Mouse (Mus musculus) layer of hippocampus, postnatal 36 days (tissue): ENCODE data around the gene Arsj. TPM values are rescaled to one million over a fixed set of nuclear protein-coding genes. Genes with fewer than 3 reads are reported as not detected.

Experiments used
- DNase-seq, 2 experiments: peaks; one replicate each; pipeline ENCODE4 v3.0.0; 2022
- total RNA-seq, 2 experiments: library from RNA; stranded (reverse); gene quantifications; 2 replicates each; pipeline ENCODE4 v1.2.3; 2021

Arsj gene
- total RNA-seq: 1 to 10 TPM; 3.0 TPM

DNA sequence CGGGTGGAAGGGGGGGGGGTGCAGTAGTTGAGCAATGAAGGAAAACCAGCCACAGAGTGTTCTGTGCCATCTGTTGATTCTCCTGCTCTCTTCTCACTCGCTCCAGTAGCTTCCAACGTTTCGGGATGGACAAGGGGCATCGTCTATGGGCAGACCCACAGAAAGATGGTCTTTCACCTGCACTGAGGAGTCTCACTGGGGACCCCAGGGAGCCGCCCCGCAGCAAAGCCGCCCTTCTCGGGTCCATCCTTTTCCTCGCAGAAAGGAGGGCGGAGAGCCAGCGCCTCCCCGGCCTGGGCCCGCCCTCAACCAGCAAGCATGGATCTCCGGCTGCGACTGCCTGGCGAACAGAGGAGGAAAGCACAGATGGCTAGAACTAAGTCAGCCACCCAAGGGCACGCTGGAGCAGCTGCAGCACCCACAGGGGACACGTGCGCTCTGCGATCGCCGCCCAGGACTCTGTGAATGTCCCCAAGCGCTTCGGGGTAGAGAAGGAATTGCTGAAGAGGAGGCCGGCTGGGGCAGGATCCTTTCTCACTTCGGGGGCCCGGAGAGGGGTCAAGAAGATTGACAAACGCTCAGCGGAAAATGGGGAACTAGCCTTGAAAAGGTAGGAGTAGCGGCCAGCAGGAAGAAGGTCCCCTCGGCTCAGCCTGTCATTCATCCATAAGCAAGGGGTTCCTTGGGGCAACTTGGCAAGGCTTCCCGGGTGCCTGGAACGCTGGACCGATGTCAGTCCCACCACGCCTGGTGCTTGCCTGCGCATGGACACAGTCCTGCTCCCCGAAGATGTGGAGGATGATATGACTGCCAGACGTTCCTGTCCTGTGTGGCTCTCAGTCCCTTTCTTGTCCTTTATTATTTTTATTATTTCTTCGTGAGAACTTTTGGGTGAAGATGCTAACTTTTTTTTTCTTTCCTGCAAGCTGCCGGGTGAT lies at the start of gene Arsj:
TSS of gene Arsj (plus strand) at position 117 of the 938 bp plus-strand sequence.
- peak; percentile 61 to 62 for DNase-seq

DNA sequence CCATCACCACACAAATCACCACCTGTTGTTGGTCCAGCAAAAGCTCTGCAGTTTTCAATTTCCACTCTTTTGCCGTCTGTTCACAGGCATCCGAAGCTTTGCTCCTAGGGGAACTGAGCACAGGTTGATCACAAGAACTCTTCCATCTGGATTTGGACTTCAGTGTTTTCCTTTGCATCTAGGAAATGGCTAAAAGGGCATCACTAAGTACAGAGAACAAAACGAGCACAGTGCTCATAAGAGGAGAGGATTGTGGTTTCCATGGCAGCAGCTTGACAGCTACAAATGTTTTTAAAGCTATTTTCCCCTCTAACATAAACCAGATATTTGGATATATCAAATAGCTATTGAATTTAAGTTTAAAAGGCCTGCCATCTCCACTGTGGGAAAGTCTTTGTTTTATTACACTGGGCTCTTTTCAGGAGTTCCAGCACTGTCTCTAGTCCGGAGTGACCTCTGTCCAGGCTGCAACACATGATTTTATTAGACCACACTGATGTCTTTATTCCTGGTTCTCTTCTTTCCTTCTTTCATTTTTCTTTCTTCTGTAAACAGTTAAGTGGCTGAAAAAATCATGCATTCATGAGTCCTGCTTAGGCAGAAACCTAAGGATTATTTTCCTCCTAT lies 38.5 kb upstream of the Arsj start:
- no peak for DNase-seq

DNA sequence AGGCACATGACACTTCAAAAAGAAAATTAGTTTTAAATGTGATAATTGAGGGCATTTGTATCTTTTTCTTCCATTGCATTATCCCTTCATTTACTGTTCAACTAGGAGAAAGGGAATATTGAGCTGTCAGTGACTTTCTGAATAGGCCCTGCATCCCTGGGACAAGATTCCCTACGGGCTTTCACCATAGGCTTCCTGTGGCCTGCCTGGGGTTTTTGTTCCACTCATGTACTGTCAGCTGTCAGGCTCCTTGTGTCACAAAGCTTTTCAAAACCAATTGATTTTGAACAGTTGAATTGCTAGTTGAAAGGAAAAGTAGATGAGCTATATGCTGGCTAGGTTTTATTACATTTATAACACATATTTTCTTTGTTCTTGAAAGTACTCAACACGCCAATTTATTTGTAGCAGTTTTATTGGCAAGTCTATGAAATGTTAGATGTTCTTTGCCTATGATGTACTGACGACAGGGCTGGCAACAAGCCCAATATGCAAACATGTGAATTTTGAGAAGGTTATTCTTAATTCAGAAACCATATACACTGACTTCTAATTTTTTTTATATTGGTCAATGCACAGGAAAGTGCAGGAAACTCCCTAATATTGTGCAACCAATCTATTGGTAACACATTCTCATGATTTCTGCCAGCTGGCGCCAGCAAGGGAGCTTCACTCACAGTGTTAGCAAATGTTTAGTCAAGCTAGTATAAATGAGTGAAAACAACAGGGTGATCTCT lies 37.4 kb upstream of the Arsj start:
- peak; percentile 6 to 14 for DNase-seq

DNA sequence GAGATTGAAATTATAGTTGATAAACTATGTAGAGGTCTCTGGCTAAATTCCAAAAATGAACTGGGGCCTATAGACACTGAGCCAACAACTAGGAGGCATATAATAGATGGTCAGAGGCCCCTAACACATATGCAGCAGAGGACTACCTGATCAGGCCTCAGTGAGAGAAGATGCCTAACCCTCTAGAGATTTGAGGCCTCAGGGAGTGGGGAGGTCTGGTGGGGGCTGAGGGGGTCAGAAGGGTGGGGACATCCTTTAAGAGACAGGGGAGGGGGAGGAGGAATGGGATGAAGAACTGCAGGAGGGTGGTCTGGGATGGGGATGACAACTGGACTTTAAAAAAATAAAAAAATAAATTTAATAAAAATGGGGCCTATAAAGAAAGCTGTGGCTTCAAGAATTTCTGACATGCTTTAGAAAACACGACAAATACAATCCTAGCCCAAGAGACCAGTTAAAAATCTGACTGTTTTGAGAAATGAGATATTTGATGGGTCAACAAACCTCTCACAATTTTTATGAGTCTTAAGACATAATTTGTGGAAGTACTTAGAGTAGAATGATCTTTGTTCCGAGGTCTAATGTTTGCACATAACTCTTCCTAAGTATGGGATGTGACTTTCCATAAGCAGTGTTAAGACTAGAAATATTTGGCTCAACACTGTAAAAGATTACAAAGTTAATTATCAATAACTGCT lies 36.7 kb upstream of the Arsj start:
- no peak for DNase-seq

DNA sequence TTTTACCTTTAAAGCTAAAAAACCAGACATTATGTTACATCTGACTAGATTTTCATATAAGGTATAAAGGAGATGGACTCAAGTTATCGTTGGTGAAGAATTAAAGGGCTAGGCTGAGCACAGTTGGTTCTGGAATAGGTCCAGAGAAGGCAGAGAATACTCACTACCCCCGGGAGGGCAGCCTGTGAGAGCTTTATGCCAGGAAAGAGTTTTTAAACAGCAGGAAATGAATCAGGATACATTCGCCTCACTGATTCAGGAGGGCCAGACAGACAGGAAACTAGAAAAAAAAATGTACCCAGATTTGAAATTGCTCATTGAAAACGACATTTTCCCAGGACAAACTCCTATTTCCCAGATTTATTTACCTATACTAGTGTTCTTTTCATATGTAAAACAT lies 28.2 kb upstream of the Arsj start:
- no peak for DNase-seq

DNA sequence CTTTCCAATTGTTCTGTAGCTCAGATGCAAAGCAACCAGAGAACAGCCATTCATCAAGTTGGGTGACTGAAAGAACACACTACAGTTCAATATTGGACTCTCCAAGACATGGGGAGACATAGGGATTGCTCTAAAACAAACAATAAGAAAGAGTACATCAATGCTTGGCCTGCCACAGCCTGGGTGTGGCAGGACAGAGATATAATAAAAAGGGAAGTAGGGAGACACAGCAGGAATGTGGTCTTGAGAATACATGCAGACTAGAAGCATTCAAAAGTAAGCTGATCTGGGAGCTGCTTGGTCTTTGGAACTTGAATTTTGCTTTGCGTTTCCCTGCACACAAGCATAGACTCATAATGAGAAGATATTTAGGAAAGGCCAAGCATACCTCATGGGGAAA lies 18.7 kb upstream of the Arsj start:
- no peak for DNase-seq

DNA sequence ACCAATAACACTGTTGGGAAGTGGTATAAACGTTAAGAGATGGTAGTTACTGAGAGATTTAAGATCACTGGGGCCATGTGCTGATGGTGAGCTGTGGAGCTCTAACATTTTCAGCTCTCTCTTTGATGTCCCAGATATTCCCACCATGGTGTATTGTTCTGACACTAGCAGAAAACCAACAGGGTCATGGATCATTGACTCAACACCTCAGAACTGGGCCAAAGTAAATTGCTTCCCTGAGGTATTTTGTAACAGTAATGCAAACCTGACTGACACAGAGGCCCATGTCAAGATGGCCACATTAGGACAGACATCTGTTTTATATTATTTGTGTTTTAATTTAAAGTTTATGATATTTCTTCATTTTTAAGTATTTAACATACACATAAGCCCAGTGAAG lies 3.7 kb upstream of the Arsj start:
- DNase-seq: no peak

DNA sequence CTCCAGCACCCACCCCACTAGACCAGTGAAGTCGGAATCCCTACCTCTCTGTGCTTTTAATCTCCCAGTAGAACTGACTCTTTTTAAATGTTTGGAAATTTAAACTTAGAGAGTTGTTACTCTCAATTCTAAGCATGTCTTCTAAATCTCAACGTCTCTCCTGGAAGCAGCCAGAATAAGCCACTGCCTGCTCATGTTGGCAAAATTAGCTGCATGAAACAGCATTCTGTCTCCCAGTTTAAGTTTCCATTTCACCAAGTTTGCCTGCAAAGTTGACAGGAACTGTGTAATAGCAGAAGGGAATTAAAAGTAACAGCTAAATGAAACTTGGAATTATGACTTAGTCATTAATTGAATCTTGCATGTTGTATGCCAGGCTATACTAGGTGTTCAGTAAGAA lies 1.1 kb upstream of the Arsj start:
- no peak for DNase-seq

DNA sequence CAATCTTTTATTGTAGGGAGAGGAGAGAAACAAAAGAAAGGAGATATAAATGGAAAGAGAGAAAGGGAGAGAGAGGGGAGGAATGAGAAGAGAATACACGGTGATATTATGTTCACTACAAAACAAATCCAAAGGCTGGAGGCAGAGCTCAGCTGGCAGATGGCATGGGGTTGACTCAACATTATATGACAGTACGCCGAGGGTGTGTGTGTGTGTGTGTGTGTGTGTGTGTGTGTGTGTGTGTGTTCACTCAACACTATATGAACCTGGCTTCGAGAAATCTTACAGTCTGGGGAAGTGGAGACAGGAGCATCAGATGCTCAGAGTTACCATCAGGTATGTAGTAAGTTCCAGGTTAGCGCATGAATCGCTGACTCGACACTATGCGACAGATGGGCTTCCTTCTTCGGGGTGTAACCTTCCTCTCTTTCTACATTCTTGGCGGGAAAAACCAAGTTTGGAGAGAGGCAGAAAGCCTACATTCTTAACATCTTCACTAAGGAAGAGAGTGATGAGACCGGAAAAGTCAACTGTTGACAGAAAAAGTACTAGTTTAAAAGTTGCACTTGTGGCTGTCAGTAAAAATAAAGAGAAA lies 456 bp upstream of the Arsj start:
- DNase-seq: peak in 1 of 2 experiments; percentile 11

DNA sequence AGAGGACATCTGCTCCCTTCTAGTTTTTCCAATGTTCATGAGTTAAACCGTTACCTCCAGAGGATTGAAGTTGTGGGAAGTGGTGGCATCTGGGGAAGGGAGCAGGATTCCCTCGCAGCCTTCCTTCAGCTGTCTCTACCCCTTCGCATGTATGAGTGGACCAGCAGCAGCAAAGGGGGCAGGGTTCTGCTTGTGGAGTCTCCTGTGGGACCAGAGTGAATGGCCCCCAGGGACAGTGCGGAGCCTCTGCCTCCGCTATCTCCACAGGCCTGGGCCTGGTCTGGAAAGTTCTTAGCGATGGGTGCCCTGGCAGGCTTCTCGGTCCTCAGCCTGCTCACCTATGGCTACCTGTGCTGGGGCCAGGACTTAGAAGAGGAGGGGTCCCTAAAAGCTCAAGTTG lies 1.1 kb downstream of the Arsj start:
- no peak for DNase-seq

DNA sequence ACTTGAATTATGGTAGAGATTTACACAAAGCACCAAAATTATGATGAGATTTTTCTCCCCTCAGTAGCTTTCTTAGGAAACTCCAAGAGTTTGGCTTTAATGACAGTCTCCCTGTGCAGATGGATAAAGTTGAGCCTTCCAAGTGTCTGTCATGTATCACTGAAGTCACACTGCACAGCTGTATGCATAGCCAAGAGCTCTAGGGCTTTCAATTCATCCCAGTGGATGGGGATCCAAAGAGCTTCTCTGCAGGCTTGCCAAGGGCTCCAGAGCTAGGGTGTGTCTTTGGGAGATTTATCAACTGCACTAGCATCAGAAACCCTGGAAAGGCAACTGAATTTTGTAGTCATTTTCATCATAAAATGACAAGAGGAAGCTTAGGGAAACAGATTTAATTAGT lies 7.1 kb downstream of the Arsj start:
- DNase-seq: no peak

DNA sequence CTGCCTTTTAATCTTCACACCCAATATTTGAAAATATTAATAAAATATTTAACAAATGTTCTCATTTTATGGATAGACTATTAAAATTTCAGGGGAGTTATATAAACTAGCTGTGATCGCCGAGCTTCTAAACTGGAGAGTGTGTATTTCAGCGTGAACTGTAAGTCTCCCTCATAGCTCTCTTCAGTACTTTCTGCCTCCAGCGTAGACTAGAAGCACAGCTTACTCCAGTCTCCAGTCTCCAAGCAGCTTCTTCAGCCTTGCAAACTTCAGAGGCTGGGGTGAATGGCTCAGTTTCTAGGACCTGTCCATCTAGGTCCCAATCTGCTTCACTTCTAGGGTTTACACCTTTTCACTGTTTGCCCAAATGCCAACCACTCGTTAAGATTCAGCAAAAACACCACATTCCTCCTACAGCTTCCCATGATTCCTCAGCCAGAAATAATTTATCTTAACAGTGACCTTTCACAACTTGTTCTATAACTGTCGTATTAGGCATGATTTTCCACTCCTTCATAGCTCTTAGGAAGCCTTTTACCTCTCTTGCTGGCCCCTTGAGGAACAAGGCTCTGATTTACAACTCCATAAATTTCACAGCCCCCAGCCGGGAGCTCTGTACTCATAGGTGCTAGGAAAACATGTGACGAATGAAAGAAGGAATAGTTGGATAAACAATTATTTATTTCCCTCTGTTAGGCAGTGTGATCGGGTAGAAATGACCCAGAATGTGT lies 9.5 kb downstream of the Arsj start:
- no peak for DNase-seq

DNA sequence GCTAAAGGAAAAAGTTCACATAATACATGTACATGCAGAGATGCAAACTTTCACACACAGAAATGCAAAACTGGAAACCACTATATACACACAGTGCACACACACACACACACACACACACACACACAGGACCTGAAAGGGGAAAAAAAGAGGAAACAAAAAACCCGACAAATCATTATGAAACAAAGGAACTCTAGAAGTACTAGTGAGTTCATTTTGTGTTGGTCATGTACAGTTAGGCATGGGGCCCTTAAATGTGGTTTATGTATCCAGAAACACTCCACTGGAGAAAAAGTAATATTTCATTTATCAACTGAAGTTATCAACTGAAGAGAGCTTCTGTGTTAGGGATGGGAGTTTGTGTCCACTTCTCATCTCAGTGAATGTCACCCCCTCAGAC lies 10.2 kb downstream of the Arsj start:
- no peak for DNase-seq

DNA sequence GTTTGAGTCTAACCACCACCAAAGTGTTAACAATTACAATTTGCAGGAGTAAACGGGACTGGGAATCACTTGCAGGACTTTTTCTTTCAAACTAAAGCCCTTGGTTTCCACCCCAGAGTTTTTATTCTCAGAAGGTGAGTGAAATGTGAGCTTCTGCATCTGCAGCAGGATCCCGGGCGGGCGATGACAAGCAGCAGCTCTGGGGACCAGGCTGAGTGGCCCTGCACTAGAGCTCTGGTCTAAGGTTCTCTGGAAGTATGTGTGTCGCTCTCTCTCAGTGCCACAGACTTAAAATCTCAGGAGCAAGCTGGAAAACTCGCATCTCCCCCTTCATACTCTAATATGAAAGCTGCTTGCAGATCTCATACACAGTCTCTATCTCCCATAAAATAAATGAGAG lies 15.8 kb downstream of the Arsj start:
- DNase-seq: no peak

DNA sequence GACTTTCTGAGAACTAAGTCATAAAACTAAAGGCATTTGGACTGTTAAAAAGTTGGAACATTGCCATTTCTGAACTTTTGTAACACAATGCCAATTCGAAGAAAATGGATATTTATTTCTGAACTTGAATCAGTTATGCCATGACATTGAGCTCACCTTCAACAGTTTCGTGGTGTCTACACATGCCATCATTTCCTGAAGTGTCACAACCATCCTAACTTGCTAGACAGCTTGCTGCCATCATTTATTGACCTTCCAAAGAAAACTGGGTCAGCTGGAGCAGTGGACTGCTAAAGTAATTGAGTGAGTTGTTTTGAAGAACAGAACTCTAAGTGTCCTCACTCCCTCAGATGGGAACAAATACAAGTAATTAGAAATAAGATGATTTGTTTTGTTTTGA lies 16.2 kb downstream of the Arsj start:
- no peak for DNase-seq

DNA sequence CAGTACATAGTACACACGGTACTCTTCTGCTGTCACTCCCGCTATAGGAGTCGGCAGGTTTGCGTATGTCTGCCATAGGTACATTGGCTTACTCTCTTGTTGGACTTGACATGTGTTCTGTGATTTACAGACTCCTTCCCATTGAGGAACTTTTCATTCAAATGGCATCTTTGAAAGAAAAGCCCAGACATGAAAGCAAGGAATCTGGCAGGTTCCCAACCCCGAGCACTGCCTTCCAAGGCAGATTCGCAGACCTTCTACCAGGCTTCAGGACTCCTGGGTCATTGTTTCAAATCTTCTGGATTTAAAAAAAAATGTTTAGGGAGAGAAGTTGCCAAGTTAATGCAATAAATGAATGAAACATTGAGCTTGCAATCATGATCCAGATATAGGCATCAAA lies 19.8 kb downstream of the Arsj start:
- DNase-seq: no peak

DNA sequence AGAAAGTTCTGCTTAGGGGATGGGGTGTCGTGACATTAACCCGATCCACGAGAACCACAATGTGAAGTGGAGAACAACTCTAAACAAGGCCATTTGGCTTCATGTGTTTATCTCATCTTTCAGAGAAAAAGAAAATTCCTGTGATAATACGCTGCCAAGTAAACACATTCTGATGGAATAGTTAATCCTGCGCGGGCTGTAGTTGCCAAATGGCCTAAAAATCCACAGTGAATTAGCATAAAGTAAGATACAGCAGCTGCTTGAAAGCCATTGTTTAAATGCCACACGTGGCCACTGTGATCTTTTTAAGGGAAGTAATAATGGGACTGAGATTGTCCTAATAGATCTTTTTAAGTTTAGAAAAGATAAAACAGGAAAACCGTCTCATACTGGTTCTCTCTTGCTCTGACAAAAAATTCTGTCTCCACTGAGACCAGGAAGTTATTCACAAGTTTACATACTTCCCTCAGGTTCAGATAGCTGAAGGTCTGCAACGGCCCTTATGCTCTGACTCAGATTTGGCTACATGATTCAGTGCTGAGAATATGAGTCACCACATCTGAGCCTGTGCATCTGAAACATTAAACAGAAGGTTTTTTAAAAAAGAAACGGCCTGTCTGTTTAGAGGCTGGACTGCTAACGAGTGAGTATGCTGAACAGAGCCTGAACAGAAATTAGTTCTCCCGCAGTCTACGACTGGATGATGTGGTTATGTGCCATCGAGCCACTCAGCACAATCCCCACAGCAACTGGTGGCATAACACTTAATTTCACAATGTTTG lies 21.4 kb downstream of the Arsj start:
- DNase-seq: no peak

DNA sequence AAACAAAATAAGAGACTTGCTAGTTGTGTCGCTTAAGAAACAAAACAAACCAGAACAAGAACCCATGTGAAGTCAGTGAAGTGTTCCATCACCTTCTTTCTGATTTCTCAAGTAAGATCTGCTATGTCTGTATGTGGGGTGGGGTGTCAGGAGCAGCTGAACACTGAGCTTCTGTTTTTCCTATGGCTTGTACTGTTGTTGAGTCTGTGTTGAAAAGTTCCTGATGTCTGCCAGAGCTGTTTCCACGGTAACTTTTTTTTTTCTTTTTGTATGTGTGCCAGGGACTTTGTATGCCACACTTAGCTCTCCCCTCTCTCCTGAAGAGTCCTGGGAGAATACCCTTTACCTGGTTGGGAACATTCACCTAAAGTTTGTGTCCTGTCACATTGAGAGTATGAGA lies 34.0 kb downstream of the Arsj start:
- no peak for DNase-seq

DNA sequence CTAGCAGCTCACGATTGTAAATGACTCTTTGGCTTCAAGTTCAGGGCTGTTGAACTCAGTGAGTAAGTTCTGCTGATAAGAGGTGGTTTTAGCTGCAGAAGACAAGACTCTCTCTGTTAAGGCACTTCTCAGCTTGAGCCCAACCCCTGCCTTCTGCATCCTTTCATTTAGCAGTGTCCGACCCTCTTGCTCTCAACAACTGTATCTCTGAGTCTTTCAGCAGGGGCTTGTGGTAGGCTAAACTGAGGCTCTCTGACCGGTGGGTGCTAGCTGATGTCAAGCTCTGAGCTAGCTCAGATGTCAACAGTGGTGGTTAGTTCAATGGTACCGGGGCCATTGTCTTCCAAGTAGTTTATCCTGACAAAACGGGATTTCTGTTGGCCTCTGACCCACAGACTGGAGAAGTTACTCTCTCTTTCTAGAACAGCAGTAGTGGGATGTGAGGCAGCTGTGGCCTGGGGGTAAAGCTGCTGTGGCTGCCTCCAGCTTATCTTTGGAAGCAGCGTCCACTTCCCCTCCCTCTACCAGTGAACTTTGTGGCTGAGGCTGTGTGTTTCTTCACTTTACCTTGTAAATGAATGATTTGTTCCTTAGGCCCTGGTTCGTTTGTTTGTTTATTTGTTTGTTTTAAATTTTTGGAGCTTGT lies 34.6 kb downstream of the Arsj start:
- DNase-seq: no peak

DNA sequence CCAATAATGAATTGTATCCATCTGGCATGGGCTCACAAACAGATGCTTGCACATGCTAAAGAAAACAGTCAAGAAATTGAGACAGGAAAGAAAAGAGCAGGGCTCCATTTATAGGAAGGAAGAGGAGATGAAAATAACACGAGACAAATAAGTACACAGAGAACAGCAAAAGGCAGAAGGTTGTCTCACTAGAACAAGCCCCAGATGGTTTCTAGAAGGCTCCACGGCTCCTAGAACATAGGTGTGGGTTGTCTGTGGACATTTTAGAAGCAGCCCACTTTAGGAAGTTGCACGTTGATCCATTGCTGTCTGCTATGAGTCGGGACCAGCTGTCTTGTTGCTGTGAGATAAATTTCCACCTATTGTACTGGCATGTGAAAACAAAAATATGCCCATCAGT lies 37.2 kb downstream of the Arsj start:
- no peak for DNase-seq
